Mouse (Mus musculus) splenic B cell, adult 2 months (primary cell): ENCODE results near the gene Yaf2.
"Not testable (repeated sequence)": the region's sequence is repeated elsewhere in the genome, so short reads cannot be mapped to it uniquely, and the experiment has no call there.

ENCODE experiments used
- DNase-seq: peaks from one replicate; pipeline ENCODE4 v3.0.0-alpha.2; 2011; ENCODE audit warnings: low read depth, low spot score
- H3K27me3 ChIP-seq: 2 replicates; pipeline ENCODE4 v1.6.1; 2012; ENCODE audit warnings: mild to moderate bottlenecking, low read length, moderate library complexity, mixed read lengths; ENCODE audit not compliant: control insufficient read depth, poor library complexity, insufficient read depth, severe bottlenecking
- H3K36me3 ChIP-seq: 2 replicates; pipeline ENCODE4 v1.6.1; 2012; ENCODE audit warnings: mild to moderate bottlenecking, low read length, moderate library complexity, mixed read lengths; ENCODE audit not compliant: control insufficient read depth, poor library complexity, insufficient read depth, severe bottlenecking

Gene Yaf2

GRCm38 (mm10) chr15:93251553-93252250, 85.0 kb downstream of the Yaf2 start:
- H3K27me3 ChIP-seq, result no peaks in the 10 kb centered on the region
- H3K36me3 ChIP-seq, result peaks cover 14% of the 10 kb centered on the region
- peak; percentile 38 for DNase-seq

- no peak for DNase-seq
- Histone ChIP-seq H3K27me3 (no peaks in the 10 kb centered on the region), H3K36me3 (peaks cover 14% of the 10 kb centered on the region; the same call in 1 of the 2 replicates)
Observed at GRCm38 (mm10) chr15:93243202-93243601, 93.5 kb downstream of the Yaf2 start.

GRCm38 (mm10) chr15:93236456-93236855, 100.3 kb downstream of the Yaf2 start:
- DNase-seq, H3K36me3 ChIP-seq, H3K27me3 ChIP-seq: not testable (repeated sequence)
